Mouse (Mus musculus) midbrain, embryonic 12.5 days (tissue): Measurements from ENCODE around the gene Ormdl2. TPM values are rescaled to one million over a fixed set of nuclear protein-coding genes. Genes with fewer than 3 reads are reported as not detected.

Source experiments
- ATAC-seq: fragments of 200-750 bp; cut with Nextera tagmentation; 2 replicates; pipeline ENCODE4 v1.8.0; 2017; ENCODE audit warnings: low read depth, moderate TSS enrichment, moderate library complexity; ENCODE audit not compliant: low FRiP score
- H3K27ac ChIP-seq: fragments of 300-500 bp; sonication (generic); replicated peaks from 2 replicates; pipeline ENCODE4 v1.5.1; 2016; ENCODE audit warnings: mild to moderate bottlenecking
- H3K27me3 ChIP-seq: fragments of 300-500 bp; sonication (generic); 2 replicates; pipeline ENCODE4 v1.6.1; 2016; ENCODE audit warnings: mild to moderate bottlenecking
- H3K36me3 ChIP-seq: fragments of 300-500 bp; sonication (generic); 2 replicates; pipeline ENCODE4 v1.6.1; 2016
- H3K4me1 ChIP-seq: fragments of 300-500 bp; sonication (generic); 2 replicates; pipeline ENCODE4 v1.6.1; 2016
- H3K4me2 ChIP-seq: fragments of 300-500 bp; sonication (generic); replicated peaks from 2 replicates; pipeline ENCODE4 v1.6.1; 2016; ENCODE audit warnings: mild to moderate bottlenecking, moderate library complexity
- H3K4me3 ChIP-seq: fragments of 300-500 bp; sonication (generic); 2 replicates; pipeline ENCODE4 v1.5.1; 2016; ENCODE audit warnings: mild to moderate bottlenecking
- H3K9ac ChIP-seq: fragments of 300-500 bp; sonication (generic); replicated peaks from 2 replicates; pipeline ENCODE4 v1.6.1; 2016; ENCODE audit warnings: mild to moderate bottlenecking, moderate library complexity
- H3K9me3 ChIP-seq: fragments of 300-500 bp; sonication (generic); 2 replicates; pipeline ENCODE4 v1.6.1; 2016; ENCODE audit warnings: mild to moderate bottlenecking
- WGBS: fragments of 180-500 bp; shearing (Covaris S2); methylation state at CpG from one replicate; pipeline ENCODE4 v1.1.7; 2016; 5-methylcytosine and 5-hydroxymethylcytosine counted together
- polyA plus RNA-seq: library from polyadenylated mRNA; unstranded; fragments of >200 nt; fragmentation: Nextera tagmentation; extraction: Ambion mirVana; gene quantifications from 2 replicates; pipeline ENCODE4 v1.2.1, GENCODE M21; 2016

Ormdl2 gene
- polyA plus RNA-seq, 1 experiment from 2014 or later = 38.5 TPM

DNA sequence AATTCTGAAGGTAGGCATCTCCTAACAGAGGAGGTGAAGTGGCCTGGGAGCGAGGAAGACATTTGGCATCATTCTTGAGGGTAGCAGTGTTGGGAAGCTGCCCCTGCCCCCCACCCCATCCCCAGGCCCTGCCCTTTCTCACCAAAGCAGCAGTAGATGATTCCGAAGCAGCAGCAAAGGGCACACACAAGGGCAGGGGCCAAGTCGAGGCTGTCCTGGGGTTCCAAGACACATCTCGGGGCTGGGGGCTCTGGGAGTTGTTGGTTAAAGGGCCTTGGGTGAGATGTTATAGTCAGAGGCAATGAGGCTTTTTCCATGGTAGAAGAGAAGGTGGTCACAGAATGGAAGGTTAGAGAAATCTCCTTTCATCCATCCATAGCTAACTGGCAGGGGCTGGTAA lies 18.5 kb downstream of the Ormdl2 start:
- no peak for ATAC-seq
- WGBS = 55% methylated on average over 4 of the region's 4 CpGs
- peaks cover 26% of the 10 kb centered on the region for H3K36me3 ChIP-seq
- peak overlapping the region; percentile 73; the same call in 1 of the 2 replicates for H3K4me3 ChIP-seq
- peak overlapping the region; percentile 86 for H3K4me2 ChIP-seq
- peaks cover 40% of the 10 kb centered on the region for H3K4me1 ChIP-seq
- H3K9me3 ChIP-seq = no peaks in the 10 kb centered on the region
- peak overlapping the region; percentile 17 for H3K9ac ChIP-seq
- H3K27me3 ChIP-seq = no peaks in the 10 kb centered on the region
- H3K27ac ChIP-seq = no peak overlapping the region

DNA sequence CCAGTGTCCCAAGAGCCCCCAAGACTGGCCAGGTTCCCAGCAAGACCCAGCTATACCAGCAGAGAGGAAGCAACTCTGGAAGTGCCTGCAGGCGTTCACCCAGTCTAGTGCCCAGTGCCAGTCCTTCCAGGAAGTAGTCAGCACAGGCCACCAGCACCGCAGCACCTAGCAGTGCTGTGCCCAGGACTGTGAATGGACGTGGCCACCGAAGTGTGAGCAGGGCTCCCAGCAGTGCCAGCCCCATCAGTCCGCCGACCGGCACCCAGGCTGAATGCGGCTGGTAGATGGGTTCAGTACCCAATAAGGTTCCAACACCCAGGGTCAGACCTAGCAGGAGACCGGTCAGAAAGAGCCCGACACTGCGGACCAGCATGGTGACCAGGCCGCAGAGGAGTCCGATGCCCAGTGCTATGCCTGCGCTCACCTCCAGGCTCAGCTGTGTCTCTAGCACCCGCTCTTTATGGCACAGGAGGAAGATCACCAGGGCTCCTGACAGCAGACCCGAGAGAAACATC lies 19.4 kb downstream of the Ormdl2 start:
- H3K36me3 ChIP-seq = peaks cover 18% of the 10 kb centered on the region
- WGBS = 89% methylated on average over 16 of the region's 16 CpGs
- no peak overlapping the region for H3K27ac ChIP-seq
- H3K4me3 ChIP-seq = no peak overlapping the region
- peaks cover 30% of the 10 kb centered on the region for H3K4me1 ChIP-seq
- ATAC-seq = no peak
- H3K27me3 ChIP-seq = no peaks in the 10 kb centered on the region
- H3K4me2 ChIP-seq = no peak overlapping the region; the same call in 1 of the 2 replicates
- H3K9ac ChIP-seq = peak overlapping the region; percentile 17; the same call in 1 of the 2 replicates
- no peaks in the 10 kb centered on the region for H3K9me3 ChIP-seq

DNA sequence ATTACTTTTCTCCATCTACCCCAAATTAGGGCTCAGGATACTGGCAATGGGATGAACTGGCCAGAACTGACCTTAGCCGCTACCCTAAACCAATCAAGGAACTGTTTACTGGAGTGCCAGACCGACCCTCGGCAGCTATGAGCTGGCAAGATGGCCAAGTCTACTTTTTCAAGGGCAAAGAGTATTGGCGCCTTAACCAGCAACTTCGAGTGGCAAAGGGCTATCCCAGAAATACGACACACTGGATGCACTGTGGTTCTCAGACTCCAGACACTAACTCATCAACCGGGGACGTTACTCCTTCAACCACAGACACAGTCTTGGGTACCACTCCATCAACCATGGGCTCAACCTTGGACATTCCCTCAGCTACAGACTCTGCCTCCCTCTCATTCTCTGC lies 22.8 kb downstream of the Ormdl2 start:
- H3K27ac ChIP-seq = no peak overlapping the region
- peaks cover 2% of the 10 kb centered on the region; the same call in 1 of the 2 replicates for H3K27me3 ChIP-seq
- H3K4me2 ChIP-seq = no peak overlapping the region
- WGBS = 89% methylated on average over 8 of the region's 8 CpGs
- no peak overlapping the region for H3K4me3 ChIP-seq
- H3K9me3 ChIP-seq = no peaks in the 10 kb centered on the region
- H3K36me3 ChIP-seq = peaks cover 13% of the 10 kb centered on the region
- no peak for ATAC-seq
- H3K4me1 ChIP-seq = peaks cover 17% of the 10 kb centered on the region
- no peak overlapping the region for H3K9ac ChIP-seq

DNA sequence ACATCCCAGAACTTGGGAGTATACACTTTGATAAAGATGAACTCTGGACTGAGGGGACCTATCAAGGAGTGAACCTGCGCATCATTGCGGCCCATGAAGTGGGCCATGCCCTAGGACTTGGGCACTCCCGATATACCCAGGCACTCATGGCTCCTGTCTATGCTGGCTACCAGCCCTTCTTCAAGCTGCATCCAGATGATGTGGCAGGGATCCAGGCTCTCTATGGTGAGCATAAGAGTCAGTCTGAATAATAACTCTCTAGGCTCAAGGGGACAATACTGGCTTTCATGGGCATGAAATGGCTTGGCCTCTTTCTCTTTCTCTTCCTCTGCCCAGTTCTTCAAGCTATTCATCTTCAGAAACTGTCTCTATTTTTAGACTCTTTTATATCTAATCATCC lies 25.9 kb downstream of the Ormdl2 start:
- Histone ChIP-seq H3K4me3 (no peak overlapping the region), H3K27me3 (peaks cover 2% of the 10 kb centered on the region; the same call in 1 of the 2 replicates), H3K9ac (no peak overlapping the region), H3K4me1 (no peaks in the 10 kb centered on the region), H3K9me3 (no peaks in the 10 kb centered on the region), H3K4me2 (no peak overlapping the region), H3K36me3 (peaks cover 5% of the 10 kb centered on the region; the same call in 1 of the 2 replicates), H3K27ac (no peak overlapping the region)
- WGBS = 100% methylated on average over 3 of the region's 3 CpGs
- no peak for ATAC-seq

DNA sequence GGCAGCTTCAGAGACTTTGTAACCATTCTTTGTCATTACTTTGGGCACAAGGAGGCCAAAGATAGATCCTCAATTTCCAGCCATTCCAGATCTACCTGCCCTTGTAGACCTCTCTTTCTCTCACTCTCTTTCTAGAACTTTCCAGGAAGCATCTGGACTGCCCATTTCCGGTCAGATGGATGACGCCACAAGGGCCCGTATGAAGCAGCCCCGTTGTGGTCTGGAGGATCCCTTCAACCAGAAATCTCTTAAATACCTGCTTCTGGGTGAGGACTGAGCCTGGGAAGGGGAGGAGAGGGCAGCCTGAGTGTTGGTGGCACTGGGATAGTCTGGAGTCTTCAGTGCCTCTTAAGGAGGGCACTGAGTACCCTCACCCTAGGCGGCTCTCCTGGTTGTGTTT lies 27.1 kb downstream of the Ormdl2 start:
- H3K4me3 ChIP-seq = no peak overlapping the region
- ATAC-seq = no peak
- H3K4me1 ChIP-seq = no peaks in the 10 kb centered on the region
- H3K9ac ChIP-seq = no peak overlapping the region
- 90% methylated on average over 5 of the region's 5 CpGs for WGBS
- H3K27me3 ChIP-seq = peaks cover 2% of the 10 kb centered on the region; the same call in 1 of the 2 replicates
- no peak overlapping the region for H3K27ac ChIP-seq
- H3K4me2 ChIP-seq = no peak overlapping the region
- H3K9me3 ChIP-seq = no peaks in the 10 kb centered on the region
- no peaks in the 10 kb centered on the region for H3K36me3 ChIP-seq

GRCm38 (mm10) chr10:128793258-128793657 lies 28.2 kb downstream of the Ormdl2 start:
- 95% methylated on average over 1 of the region's 1 CpGs for WGBS
- no peak overlapping the region for H3K4me3 ChIP-seq

DNA sequence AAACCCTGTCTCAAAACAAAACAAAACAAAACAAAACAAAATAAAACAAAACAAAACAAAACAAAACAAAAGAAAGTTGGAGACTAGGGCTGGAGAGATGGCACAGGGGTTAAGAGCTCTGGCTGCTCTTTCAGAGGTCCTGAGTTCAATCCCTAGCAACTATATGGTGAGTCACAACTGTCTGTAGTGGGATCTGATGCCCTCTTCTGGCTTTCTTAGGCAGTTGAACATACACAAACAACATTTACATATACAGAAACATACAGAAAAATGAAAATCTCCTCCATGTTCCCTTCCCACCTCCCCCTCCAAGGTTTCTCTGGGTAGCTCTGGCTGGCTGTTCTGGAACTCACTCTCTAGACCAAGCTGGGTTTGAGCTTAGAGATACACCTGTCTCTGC lies 29.4 kb downstream of the Ormdl2 start:
- Histone ChIP-seq H3K4me1 (no peaks in the 10 kb centered on the region), H3K27me3 (peaks cover 2% of the 10 kb centered on the region; the same call in 1 of the 2 replicates), H3K4me2 (no peak overlapping the region), H3K4me3 (no peak overlapping the region), H3K36me3 (no peaks in the 10 kb centered on the region), H3K9me3 (no peaks in the 10 kb centered on the region), H3K27ac (no peak overlapping the region), H3K9ac (no peak overlapping the region)
- no peak for ATAC-seq

More at GRCm38 (mm10) chr10:128793258-128793657, 28.2 kb downstream of the Ormdl2 start:
- Histone ChIP-seq H3K9me3 (no peaks in the 10 kb centered on the region), H3K9ac (no peak overlapping the region), H3K4me1 (no peaks in the 10 kb centered on the region), H3K27me3 (peaks cover 2% of the 10 kb centered on the region; the same call in 1 of the 2 replicates), H3K4me2 (no peak overlapping the region), H3K36me3 (no peaks in the 10 kb centered on the region), H3K27ac (no peak overlapping the region)
- ATAC-seq = no peak

DNA sequence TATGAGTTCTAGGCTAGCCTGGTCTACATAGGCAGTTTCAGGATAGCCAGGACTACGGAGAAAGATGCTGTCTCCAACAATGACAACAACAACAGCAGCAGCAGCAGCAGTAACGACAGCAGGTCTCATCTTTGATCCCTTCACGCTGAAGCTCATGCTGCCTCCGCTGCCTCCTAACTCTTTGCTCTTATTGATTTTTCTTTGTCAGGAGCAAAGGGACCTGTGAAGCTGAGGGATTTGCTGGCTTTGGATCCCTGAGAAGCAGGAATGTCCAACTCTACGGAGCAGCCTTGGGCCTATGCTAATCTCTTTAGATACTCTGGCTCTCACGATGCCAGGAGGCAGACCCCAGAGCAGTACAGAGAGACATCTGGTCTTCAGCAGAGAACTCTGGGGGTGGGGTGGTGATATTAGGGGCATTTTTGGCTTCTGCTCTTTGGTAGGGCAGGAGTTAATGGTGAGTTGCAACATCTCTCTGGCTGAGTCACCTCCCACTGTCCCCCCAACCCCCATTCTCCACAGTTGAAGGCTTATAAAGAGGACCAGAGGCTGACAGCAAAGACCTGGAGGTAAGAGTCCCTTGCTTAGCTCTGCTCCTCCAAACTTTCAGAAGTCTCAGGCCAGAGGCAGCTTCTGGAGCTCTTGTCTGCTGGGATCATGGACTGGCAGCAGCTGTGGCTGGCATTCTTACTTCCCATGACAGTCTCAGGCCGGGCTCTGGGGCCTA lies 30.9 kb downstream of the Ormdl2 start, which contains the start of gene Mmp19:
Mmp19 (plus strand) TSS at position 513 of the 727 bp plus-strand sequence.
- no peaks in the 10 kb centered on the region for H3K36me3 ChIP-seq
- no peak within 1 kb of the TSS for H3K4me3 ChIP-seq
- no peak within 1 kb of the TSS for H3K27ac ChIP-seq
- no peak within 1 kb of the TSS for H3K9ac ChIP-seq
- H3K27me3 ChIP-seq = peaks cover 2% of the 10 kb centered on the region; the same call in 1 of the 2 replicates
- H3K9me3 ChIP-seq = no peaks in the 10 kb centered on the region
- WGBS = 62% methylated on average over 7 of the region's 7 CpGs
- no peak within 1 kb of the TSS for H3K4me2 ChIP-seq
- ATAC-seq = no peak
- H3K4me1 ChIP-seq = no peaks in the 10 kb centered on the region

GRCm38 (mm10) chr10:128780200-128780599 lies 41.2 kb downstream of the Ormdl2 start:
- H3K9ac ChIP-seq = no peak overlapping the region
- no peaks in the 10 kb centered on the region for H3K36me3 ChIP-seq
- H3K27ac ChIP-seq = no peak overlapping the region
- WGBS = 95% methylated on average over 1 of the region's 1 CpGs
- no peaks in the 10 kb centered on the region for H3K27me3 ChIP-seq
- H3K4me3 ChIP-seq = no peak overlapping the region
- ATAC-seq = no peak
- no peaks in the 10 kb centered on the region for H3K4me1 ChIP-seq
- H3K9me3 ChIP-seq = peaks cover 10% of the 10 kb centered on the region
- H3K4me2 ChIP-seq = no peak overlapping the region

GRCm38 (mm10) chr10:128779011-128779795 lies 42.2 kb downstream of the Ormdl2 start:
- Histone ChIP-seq H3K9me3 (peaks cover 7% of the 10 kb centered on the region), H3K27me3 (no peaks in the 10 kb centered on the region), H3K36me3 (no peaks in the 10 kb centered on the region), H3K27ac (no peak overlapping the region), H3K9ac (no peak overlapping the region), H3K4me1 (no peaks in the 10 kb centered on the region), H3K4me3 (no peak overlapping the region), H3K4me2 (no peak overlapping the region)
- 28% methylated on average over 8 of the region's 8 CpGs for WGBS
- no peak for ATAC-seq

- no peak overlapping the region for H3K4me2 ChIP-seq
- no peak overlapping the region for H3K9ac ChIP-seq
- H3K36me3 ChIP-seq = no peaks in the 10 kb centered on the region
- ATAC-seq = no peak
- no peak overlapping the region for H3K4me3 ChIP-seq
- 85% methylated on average over 2 of the region's 2 CpGs for WGBS
- no peaks in the 10 kb centered on the region for H3K27me3 ChIP-seq
- H3K9me3 ChIP-seq = no peaks in the 10 kb centered on the region
- H3K4me1 ChIP-seq = no peaks in the 10 kb centered on the region
- no peak overlapping the region for H3K27ac ChIP-seq
These were observed 43.0 kb downstream of the Ormdl2 start for GRCm38 (mm10) chr10:128778441-128778840.

DNA sequence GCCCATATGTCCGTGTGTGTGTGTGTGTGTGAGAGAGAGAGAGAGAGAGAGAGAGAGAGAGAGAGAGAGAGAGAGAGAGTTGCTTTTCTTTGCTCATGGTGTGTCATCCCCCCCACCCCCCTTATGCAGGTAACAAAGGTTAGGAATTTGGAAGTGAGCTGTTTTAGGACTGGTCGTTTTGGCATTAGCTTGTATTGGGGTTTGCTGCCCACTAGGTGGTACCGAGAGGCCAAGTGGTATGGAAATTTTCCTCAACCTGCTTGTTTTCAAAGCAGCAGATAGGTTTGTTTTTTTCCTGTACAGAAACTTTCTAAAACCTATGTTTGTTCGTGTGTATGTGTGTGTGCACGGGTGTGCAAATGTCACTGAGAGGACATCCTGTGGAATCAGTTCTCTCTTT lies 47.8 kb downstream of the Ormdl2 start:
- Histone ChIP-seq H3K4me1 (no peaks in the 10 kb centered on the region), H3K4me2 (no peak overlapping the region), H3K27me3 (no peaks in the 10 kb centered on the region), H3K9me3 (no peaks in the 10 kb centered on the region), H3K36me3 (no peaks in the 10 kb centered on the region), H3K4me3 (no peak overlapping the region), H3K9ac (no peak overlapping the region), H3K27ac (no peak overlapping the region)
- 36% methylated on average over 5 of the region's 5 CpGs for WGBS
- no peak for ATAC-seq
